Mouse (Mus musculus) forelimb bud, embryonic 11.5 days (tissue): ENCODE results near the gene Olfr1231.

Experiments
- DNase-seq: peaks from one replicate; pipeline ENCODE4 v3.0.0-alpha.2; 2012; ENCODE audit warnings: low read depth, low spot score

The Olfr1231 gene

DNA sequence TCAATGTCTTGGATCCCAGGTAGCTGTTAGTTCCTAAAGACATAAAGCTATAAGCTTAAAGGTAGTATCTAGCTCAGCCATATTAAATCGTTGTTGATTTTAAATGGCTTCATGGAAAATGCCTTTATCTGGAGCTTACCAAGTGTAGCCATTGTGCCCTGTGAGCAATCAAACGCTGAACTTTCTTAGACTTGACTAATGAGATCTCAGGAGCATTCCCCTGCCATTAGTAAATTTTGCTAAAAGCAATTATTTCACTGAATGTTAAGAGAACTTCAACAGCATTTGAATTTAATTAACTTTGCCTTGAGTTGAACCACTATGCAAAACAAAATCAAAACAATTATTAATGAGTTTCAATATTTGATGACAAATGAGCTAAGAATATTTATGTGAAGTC is at the start of gene Olfr1231:
TSS of gene Olfr1231 (minus strand) at position 101 of the 400 bp plus-strand sequence.
- no peak for DNase-seq

DNA sequence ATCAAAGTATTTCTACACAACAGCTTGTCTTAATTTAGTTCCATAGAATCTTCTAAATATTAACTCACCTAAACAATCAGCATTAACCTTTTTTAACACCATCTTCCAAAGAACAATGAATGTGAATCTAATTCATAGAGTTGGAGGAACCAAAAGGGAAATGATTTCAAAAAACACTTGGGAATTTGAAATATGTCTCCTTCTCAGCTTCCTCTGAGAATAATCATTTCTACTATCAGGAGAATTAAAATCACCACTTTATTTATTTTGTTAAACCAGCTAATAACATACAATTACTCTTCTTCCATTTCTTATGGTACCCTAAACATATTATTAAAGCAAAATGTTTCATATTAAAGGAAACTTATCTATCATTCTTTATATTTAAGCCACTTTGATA is 35.4 kb upstream of the Olfr1231 start, which contains the start of gene Olfr1233:
TSS of gene Olfr1233 (minus strand) at position 101 of the 400 bp plus-strand sequence.
- DNase-seq: no peak

DNA sequence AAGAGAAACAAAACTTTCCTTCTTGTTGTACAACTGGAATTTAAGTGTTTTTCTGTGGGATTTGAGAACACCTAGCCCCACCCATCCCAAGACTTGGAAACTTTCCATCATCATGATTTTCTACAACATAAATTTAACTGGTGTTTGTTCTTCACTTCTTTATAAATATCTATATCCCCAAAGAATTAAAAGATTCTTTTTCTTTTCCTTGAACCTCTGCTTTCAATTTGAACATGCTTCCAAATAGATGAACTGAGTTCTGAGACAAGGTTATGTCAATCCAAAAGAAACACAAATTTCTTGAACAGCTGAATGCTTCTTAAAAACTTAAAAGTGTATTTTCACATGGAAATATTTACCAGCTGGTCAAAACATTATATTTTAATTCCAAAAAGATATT is 22.7 kb upstream of the Olfr1231 start, which contains the start of gene Olfr1232:
TSS of gene Olfr1232 (minus strand) at position 101 of the 400 bp plus-strand sequence.
- no peak for DNase-seq

DNA sequence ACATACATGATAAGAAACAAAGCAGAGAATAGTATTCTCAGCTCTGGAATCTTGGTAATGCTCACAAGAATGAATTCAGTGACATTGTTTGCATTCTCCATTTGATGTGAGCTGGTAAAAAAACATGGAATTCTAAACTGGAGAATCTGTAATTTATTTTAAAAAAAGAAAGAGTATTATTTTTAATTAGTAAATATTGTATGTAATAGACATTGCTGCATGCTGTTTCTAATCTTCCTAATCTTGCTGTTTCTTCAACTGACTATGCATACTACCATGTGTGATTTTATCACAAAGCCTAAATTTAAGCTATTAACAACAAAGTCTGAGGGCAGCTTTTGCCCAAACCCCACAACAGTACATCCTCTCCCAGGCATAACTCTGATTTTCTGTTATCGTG is 9.7 kb downstream of the Olfr1231 start, which contains the start of gene Olfr1230:
TSS of gene Olfr1230 (minus strand) at position 101 of the 400 bp plus-strand sequence.
- DNase-seq: no peak

DNA sequence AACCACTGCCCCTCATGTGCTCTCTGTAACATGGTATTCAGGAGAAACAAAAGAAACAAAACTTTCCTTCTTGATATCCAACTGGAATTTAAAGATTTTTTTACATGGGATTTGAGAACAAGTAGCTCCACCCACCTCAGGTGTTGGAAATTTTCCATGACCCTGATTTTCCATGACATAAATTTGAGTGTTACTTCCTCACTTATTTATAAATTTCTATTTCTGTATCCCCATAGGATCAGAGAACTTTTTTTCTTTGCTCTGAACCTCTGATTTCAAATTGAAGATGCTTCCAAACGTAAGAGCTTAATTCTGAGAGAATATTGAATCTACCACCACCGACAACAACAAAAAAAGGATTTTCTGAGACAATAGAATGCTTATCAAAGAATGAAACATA is 19.0 kb downstream of the Olfr1231 start, which contains the start of gene Olfr1229:
TSS of gene Olfr1229 (minus strand) at position 101 of the 400 bp plus-strand sequence.
- no peak for DNase-seq

DNA sequence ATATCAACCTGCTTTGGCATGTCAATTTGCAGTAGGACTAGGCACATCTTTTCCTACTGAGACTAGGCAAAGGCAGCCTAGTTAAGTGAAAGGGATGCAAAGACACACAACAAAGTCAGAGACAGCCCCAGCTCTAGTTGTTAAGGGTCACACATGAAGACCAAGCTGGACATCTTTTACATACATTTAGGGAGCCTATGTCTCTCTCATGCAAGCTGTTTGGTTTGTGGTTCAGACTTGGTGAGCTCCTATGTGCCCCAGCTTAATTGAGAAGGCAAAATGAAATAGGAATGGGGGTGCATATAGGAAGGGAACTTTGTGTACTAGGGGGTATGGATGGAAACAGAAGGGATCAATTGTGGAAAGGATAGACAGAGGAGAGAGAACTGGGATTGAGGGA is 52.9 kb downstream of the Olfr1231 start, which contains the start of gene Olfr1228:
TSS of gene Olfr1228 (minus strand) at position 101 of the 400 bp plus-strand sequence.
- DNase-seq: no peak
